Mouse (Mus musculus) erythroid progenitor cell, adult 5-6 weeks (primary cell): Measurements from ENCODE around the gene Zic1. TPM values are rescaled to one million over a fixed set of nuclear protein-coding genes. Genes with fewer than 3 reads are reported as not detected.

Experiments used
- ATAC-seq: replicated peaks from 2 replicates; pipeline ENCODE4 v1.8.0; 2016; ENCODE audit warnings: moderate number of reproducible peaks, mild to moderate bottlenecking, moderate TSS enrichment, inconsistent platforms; ENCODE audit not compliant: poor library complexity, low FRiP score, severe bottlenecking
- total RNA-seq, 2 experiments: library from RNA; stranded (forward) in 1 of 2; stranded (reverse) in 1 of 2; fragments of 150-400 nt in 1 of 2; fragments of 186-747, 209-891 nt in 1 of 2; gene quantifications; 2 replicates each; pipeline versions ENCODE4 v1.2.3 to v1.2.4; 2015 to 2017; ENCODE audit warnings: low replicate concordance in 2 of 2

Gene Zic1
- total RNA-seq, 2 experiments from 2014 or later = not detected

DNA sequence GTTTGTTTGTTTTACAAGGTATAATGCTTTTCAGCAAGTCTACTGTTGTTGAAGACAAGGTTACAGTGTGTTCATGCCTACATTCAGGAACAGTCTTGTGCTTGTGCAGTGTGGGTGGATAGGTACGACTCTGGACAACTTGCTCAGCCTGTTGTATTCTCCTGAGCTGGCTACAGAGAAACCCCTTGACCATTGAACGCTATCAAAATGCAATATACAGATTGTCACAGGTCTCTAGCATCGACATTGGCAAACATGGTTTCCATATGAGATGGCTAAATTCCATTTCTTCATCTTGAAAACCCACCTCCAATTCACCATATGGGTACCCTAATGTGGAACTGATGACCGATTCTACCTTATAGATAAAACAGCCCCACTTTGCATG lies 9.3 kb downstream of the Zic1 start:
- no peak for ATAC-seq

DNA sequence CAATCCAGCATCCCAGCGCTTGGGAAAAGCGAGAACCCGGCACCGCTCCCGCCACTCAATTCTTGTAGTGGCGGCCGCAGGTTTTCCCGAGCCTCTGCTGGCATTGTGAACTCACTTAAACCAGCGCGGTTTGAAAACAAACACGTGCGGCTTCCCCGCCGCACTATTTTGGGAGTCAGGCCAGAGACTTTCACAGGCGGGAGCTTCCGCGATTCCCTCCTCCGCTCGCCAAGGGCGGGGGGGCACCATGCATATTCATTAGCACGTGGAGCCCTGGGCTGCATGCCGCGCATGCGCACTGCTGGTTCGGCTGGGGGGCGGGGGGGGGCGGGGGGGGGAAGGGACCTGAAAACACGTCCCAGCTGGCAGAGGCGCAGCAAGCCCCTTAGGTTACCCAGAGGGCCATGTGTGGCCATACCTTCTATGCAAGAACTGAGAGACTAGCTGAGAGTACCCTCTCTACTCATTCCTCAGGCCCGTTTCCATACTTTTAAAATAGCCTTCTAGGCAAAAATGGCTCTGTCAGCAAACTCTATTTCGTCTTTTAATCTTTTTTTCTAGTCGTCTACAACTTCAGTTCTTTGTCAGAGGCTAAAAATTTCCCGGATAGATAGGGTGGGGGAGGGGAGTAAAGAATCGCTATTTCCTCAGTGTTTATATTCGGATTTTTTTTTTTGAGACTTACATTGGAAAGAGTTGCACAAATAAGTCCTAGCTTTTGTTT lies 9.8 kb downstream of the Zic1 start:
- no peak for ATAC-seq

DNA sequence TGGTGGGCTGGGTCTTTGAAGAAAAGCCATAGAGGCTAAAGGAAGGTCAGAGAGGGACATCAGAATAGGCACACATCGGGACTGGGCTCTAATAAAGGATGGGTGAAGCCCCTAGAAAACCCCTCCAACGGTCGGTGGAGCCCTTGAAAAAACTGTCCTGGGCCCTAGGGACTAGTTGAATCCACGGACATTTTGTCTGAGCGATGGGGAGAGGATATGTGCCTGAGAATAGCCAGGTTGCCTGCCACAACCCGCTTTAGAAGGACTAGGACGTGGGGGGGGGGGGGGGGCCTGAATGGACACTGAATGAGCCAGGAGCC lies 10.4 kb downstream of the Zic1 start:
- ATAC-seq = no peak

DNA sequence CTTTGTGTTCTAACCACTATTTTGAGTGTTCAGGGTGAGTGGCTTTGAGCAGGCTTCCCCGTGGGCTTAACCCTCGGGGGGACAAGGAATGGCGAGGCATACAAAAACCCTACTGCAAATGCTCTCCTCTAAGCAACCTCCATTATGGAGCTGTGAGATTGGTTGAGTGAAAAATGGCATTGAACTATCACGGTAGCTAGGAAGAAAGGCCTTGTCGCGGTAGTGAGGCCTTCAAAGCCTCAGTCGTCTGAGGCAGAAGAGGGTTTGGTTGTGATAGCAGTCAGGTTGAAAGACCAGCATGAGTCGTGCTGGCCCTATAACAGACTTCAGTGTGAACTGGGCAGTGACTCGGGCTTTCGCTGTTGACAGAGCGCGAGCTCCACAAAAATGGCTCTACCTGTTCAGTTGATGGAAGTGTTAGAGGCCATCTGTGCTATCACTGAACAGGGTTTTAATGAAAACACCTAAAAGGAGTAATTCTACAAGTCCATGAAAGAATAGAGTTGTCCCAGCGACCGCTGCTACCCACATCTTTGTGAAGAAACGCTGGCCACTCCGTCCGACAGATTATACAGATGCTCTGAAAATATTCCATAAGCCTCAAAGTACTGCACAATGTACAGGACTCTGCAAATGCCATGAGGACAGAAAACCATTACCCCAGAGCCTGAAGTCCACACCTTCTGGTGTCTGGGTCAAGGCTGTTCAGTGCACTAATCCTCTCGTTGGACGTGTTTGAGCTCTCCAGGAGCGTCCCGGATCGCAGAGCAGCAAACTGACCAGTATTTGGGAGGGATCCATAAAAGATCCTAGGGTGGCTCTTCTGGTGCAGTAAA lies 11.0 kb downstream of the Zic1 start:
- ATAC-seq = no peak

DNA sequence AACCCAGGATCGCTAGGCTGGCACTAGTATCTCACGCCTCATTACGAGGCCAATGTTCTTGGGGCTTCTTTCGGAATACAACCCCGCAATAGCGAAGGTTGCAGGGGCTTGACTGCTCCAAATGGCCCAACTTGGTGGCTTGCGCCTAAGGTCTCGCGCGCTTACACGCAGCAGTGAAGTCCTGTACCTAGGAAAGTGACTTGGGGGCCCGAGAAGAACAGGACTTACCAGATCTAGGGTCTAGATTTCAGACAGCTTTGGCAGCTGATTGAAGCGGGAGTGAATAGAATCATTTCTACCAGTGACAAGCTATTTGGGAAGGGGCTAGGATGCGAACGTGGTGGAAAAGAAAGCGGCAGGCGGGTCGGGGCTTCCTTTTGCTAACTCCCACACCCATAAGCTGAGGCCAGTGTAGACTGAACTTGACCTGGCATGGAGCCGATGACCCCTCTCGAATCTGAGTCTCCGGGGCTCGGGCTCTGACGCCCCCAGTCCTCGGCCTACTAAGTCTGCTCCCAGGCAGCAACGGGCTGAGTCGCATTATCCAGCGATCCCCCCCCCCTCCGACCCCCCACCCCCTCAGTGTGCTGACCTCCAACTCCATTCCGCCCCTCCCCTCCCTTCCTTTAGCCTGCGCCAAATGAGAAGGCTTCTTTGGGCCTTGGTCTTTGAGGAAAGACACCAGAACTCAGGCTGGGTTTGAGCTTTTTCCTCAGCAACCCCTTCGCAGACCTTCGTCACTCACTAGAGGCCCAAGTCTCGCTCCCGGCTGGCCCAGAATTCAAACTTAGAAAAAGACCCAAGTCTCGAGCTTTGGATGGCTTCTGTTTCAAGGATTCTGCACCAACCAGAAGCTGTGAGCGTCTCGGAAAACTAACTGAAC lies 11.8 kb downstream of the Zic1 start:
- ATAC-seq = no peak

DNA sequence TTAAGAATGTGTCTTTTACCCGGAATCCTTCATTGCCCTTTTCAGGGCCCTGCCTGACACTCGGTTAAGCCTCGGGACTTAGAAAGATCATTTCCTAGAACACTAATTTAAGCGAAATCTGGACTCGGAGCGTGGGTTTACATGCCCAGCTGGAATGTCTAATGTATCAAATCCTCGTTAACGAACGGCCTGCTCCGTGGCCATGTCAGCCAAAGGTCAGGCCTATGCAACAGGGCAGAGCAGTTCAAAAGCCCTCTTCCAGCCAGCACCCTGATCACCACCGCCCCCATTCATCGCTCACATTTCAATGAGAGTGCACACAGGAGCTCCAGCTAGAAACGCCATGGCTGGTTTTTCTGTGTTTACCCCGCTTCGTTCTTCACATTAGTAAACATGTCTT lies 12.8 kb downstream of the Zic1 start:
- no peak for ATAC-seq

DNA sequence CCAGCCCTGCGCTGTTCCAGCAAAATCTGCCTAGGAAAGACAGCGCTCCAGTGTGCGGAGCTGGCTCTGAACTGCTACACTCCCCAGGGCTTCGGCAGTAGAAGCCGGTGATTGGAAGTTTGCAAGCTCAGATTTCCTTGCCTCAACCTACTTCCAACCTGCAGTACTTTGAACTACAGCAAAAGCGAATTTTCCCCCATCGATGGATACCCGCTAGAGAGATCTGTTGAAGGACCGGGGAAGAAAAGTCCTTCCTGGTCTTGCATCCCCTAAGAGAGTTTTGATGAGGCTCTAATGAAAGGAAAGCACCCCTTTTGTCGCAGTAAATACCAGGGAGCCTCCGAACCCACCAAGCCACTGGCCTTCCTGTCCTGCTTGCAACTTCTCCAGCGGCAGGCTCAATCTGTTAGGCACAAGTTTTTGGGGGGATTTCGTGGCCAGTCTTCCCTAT lies 13.6 kb downstream of the Zic1 start:
- no peak for ATAC-seq

DNA sequence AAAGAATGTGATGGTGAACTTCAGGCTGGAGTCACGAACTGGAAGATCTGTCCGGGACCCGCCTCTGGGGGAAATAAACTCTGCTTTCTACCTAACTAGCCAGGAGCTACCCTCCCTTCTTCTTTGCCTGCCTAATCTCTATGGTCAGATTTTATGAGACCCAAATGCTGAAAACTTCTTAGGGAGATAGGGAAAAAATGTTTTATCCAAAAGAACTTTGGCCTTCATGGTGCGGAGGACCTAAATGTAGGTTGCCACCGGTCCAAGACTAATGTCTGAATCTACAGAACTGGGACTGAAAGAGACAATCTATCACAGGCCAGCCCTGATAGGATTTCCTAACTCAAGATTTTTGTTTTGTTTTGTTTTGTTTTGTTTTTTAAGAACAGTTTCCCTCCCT lies 14.2 kb downstream of the Zic1 start:
- no peak for ATAC-seq

DNA sequence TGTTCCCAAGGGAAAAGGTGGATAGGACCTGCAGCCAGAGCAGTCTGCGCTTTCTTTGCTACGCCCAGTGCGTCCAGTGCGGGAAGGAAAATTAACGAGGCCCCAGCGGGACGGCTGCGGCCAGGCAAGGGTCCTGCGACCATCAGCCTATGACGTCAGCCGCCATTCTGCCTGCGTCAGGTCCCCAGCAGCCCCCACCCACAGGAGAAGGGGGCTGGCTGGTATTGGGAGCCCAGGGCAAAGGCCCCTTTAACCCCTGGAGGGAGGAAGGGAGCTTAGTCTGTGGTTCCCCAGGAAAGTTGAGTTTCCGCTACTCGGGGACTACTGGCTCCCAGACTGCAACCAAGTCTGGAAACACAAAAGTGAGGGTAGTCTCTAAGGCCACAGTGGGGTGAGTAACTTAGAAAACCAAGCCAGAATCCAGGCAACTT lies 14.7 kb downstream of the Zic1 start:
- no peak for ATAC-seq

DNA sequence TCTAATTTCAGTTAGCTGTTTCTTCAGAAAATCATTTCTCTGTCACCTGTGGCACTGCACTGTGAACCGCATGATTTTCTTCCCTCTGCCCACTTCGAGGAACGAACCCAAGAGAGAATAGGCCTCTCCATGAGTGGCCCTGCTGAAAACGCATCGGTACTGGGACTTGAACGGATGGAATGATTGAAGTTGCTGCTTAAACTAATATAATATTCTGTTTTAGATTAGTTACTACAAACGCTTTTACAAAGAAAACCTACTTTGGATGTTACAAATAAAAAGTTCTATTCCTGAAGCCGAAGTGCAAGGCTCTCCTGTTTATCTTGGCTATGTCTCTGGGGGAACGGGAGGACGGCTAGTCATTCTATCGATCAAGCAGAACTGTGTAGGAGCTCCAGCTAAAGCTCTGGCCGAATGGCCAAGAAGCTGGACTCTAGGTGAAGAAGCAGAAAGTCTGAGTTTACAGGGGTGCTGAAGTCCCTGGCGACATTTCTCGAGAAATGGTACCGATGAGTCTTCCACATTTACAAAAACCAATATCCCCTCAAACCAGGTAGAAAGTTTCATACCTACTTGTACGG lies 15.3 kb downstream of the Zic1 start:
- no peak for ATAC-seq

DNA sequence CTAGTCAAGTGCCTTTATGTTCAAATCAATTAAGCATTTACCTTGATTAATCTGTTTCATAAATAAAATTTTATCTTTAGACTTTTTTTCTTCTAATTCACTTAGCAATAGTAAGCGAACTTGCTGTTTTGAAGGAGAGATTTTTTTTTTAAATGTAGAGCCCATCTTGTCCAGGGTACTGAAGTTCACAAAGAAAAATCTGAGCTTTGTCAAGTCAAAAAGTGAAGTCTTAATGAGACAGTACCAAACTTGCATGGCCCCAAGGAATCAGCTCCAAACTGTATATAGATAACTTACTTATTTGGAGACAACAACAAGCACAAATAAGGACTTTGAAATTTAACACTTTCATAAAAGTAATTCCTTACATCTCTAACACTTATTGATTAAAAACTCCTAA lies 16.9 kb downstream of the Zic1 start:
- no peak for ATAC-seq

DNA sequence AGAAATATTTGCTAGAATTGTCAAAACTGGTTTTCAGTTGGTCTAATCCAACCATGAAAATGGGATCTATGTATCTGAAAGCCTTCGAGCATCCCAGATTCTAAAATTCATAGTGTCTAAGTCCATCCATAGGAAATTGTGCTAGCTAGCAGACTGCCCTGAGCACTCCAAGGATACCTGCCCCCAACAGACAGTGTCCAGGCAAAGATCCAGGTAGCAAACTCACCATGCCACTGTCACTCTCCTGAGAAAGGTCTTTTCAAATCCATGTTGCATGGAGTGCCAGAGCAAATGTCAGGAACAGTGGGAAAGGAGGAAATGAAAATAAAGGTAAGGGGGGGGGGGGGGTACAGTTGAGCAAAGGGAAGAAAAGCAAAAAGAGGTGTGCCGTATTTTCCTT lies 18.0 kb downstream of the Zic1 start:
- ATAC-seq = no peak

Other genes with a start within 250 kb of the Zic1 start
- gene Zic4, start 3.4 kb downstream of the Zic1 start, total RNA-seq (2015; ENCODE audit: low replicate concordance) = not detected in 2 replicates
- not detected in 2 replicates for gene Zic4, start 3.4 kb downstream of the Zic1 start, total RNA-seq (2017; ENCODE audit: low replicate concordance)